Mouse (Mus musculus) mouse embryonic stem cell (cell line): Measurements from ENCODE around the gene Tmem115.

Experiments
- in situ Hi-C, 2 experiments: fragments of 300-500 bp; cut with MboI; formaldehyde crosslinking; loops; 1 replicate in 1 of 2; 3 replicates in 1 of 2; pipeline ENCODE4 v1.14.3; 2019 to 2020; ENCODE audit warnings: low sequenced_read_pairs in 2 of 2, low pct_unique_long_range_greater_than_20kb in 1 of 2, mixed read lengths in 1 of 2; ENCODE audit not compliant: unreplicated experiment in 1 of 2

Tmem115 gene

GRCm38 (mm10) chr9:107581584-107581983, 47.8 kb downstream of the Tmem115 start:
- in situ Hi-C loops = no loop called here

GRCm38 (mm10) chr9:107582509-107583062, 48.8 kb downstream of the Tmem115 start:
- in situ Hi-C loops = no loop called here

DNA sequence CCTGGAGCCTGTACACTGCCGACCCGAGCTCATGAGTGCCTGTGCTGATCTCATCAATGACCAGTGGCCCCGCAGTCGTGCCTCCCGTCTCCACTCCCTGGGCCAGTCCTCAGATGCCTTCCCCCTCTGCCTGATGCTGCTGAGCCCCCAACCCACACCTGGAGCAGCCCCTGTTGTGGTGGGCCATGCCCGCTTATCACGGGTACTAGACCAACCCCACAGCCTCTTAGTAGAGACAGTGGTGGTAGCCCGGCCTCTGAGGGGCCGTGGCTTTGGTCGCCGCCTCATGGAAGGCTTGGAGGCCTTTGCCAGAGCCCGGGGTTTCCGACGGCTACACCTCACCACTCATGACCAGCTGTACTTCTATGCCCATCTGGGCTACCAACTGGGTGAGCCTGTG, 49.4 kb downstream of the Tmem115 start:
- in situ Hi-C loops = no loop called here

DNA sequence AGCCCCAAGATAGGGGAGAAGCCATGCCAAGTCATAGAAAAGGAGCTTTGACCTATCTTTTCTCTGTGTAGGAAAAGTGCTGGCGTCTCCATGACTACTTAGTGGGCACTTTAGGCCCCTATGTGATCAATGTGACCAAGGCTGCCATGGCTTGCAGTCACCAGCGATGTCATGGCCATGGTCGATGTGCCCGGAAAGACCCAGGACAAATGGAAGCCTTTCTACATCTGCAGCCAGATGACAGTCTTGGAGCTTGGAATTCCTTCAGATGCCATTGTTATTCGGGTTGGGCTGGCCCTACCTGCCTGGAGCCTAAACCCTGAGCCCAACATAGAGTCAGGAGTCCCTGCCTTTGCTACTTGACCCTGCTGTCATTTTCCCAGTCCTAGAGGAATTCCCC, 52.8 kb downstream of the Tmem115 start:
- in situ Hi-C loops = no loop called here

DNA sequence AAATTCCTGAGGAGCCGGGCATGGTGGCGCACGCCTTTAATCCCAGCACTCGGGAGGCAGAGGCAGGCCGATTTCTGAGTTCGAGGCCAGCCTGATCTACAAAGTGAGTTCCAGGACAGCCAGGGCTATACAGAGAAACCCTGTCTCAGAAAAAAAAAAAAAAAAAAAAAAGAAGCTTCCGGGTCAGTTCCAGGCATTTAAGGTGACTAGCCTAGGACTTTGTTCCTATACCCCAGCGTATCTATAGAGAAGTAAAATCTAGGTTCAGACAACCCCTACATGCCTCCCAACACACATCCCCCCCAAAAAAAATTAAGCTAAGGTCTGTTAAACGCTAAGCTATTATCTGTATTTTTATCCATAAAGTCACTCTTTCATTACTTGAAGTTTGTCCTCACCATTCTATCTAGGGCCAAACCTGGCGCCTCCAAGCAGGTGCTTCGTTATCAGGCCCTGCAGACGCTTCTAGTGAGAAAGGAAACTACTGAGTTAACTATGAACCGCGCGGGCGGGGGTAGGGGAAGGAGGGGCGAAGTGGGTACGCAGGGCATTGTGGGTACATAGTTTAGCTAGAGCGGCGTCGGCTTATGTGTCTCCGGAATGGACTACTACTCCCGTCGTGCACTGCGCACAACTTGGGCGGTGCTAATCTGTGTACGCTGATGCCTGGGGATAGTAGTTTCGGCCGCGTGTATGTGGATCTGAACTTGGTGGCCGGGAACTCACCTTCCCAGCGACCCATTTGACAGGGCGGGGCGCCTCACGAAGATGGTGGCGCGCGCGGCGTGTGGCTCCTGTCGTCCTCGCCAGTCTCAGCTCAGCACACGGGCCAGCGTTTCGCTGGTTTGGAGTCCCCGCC, 53.5 kb downstream of the Tmem115 start, which contains the start of gene Ifrd2:
Ifrd2 (plus strand) TSS at position 669 of the 859 bp plus-strand sequence.
- in situ Hi-C loops = no loop called here

DNA sequence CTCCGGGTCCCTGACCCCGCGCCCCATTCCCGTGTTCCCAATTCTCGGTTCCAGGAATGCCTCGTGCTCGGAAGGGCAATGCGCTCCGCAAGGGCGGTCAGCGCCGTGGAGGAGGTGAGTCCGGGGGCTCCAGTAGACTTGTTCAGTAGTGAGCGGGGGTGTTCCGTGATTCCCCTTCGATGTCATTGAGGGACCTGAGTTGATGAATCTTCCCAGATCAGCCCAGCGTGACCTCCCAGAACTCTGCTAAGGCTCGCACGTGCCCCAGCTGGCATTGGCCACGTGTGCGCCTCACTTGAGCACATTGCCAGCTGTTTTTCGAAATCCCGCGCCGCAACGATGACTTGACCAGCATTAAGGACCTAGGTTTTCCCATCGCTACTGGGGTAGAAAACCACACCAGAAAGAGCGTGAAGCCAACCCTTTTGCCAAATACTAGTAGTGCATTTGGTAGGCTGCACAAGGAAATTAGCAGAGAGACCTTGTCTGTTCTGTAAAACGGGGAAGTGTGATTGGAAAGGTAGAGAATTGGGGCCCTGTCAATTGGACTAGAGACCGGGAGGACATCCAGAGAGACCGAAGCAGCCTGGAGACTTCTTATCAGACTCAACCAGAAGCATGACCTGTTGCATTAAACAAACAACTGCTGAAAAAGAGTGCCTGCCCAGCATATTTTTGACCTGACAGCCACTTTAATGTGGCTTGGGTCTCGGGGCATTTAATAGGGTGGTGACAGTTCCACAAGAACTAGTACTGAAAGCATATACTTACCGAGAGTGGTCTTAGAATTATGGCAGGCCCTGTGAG, 54.3 kb downstream of the Tmem115 start:
- in situ Hi-C loops = no loop called here
